Mouse (Mus musculus) kidney, adult 2 months (tissue): Measurements from ENCODE around the gene Vapa.

ENCODE experiments used
- CTCF ChIP-seq: fragments of 200-500 bp; conservative IDR thresholded peaks from 2 replicates; pipeline ENCODE4 v1.5.1; 2011; ENCODE audit warnings: low read depth, mild to moderate bottlenecking, control low read depth, low read length, moderate library complexity, mixed read lengths; ENCODE audit not compliant: insufficient read depth, insufficient read length
- POLR2A ChIP-seq: fragments of 200-500 bp; IDR thresholded peaks from one replicate; pipeline ENCODE4 v1.6.1; 2011; ENCODE audit warnings: low read depth, low read length, control low read depth

DNA sequence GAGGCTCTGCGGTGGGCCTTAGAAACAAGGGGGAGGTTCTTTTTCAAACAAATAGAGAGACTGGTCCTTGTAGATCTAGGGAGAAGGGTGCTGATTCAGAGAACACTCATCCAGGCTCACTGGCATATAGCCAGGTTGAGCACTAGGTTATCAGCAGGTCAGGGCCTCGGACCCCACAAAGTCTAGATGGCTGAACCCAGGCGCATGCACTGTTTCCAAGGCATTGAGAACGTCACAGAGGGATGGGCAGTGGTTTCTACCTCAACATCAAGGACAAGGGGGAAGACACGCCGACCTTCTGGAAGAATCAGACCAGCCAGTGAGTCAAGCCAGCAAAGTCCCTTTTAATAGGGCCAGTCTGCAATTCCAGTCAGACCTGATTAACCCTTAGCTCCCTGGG, 33.9 kb upstream of the Vapa start:
- TF ChIP-seq CTCF: no peak
- no peak for TF ChIP-seq POLR2A
